Mouse (Mus musculus) heart, postnatal 14 days (tissue): ENCODE data around the gene Znhit6. TPM values are rescaled to one million over a fixed set of nuclear protein-coding genes. Genes with fewer than 3 reads are reported as not detected.

ENCODE experiments used
- DNase-seq, 2 experiments: peaks; one replicate each; pipeline ENCODE4 v3.0.0; 2021 to 2022
- intact Hi-C: fragments of 180-260 bp; cut with DNase I; formaldehyde crosslinking; loops from one replicate; pipeline ENCODE4 v1.15.1; 2025
- total RNA-seq, 2 experiments: library from RNA; stranded (reverse); gene quantifications; 2 replicates each; pipeline ENCODE4 v1.2.3; 2021

Gene Znhit6
- total RNA-seq, 2 experiments from 2014 or later, result 8.4 to 9.8 TPM

DNA sequence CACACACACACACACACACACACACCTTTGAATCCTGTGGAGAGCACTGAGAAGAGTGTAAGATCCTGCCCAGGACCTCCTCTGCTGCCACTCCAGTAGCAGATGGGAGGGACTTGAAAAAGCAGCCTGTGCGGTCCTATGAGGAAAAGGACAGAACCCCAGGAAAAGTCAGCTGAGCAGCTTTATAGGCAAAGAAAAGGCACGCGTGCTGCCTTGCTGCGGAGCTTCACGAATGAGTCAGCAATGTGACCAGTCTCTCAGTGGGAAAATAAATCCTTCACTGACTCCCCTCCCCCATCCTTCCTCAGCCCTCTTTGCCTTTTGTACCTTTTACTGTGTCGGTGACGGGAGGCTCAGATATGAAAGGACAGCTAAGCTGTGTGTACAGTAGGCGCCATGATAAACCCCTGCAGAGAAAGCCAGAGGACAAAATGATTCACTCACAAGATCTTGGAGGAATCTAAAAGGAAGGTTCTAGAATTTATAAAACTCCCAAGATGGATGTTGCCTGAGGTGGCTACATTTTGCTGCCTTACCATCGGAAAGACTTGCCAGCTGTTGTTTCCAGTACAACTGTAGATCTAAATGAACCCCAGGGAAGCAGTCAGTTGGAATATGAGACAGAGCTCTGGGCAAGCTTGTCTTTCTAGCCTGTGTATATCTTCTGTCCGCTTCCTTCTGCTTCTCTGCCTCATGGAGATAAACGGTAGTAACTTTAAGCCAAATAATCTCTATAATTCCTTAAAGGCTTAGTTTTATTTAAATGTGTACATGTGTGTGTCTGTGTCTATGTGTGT lies 26.6 kb downstream of the Znhit6 start:
- intact Hi-C loops, result no loop called here
- no peak for DNase-seq

DNA sequence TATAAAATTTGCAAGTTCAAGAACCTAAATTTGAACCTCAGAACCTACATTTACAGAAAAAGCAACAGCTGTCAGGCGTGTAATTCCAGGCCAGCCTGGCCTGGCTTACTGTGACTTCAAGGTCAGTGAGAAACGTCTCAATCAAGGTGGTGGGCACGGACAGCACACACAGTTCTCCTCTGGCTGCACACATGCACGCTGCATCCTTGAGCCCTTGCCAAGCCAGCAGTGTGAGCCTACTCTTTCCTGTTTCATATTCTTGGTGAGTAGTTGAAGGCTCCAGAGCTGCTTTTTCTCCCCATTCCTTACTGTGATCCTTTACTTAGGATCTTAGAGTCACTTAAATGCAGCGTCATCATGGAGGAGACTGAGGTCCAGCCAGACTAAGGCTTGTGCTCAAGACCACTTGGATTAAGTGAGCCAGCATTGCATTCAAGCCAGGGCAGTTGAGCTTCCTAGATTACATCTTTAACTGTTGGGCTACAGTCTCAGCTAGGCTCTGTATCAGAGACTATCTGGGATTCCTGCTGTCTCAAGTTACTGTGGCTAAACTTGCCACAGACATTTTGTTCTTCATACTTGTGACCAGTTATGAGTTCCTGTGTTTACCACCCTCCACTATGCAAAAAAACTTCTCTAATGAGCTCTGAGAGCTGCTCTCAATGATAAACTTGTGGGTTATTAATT lies 29.6 kb downstream of the Znhit6 start:
- DNase-seq, result no peak
- intact Hi-C loops, result no loop called here

DNA sequence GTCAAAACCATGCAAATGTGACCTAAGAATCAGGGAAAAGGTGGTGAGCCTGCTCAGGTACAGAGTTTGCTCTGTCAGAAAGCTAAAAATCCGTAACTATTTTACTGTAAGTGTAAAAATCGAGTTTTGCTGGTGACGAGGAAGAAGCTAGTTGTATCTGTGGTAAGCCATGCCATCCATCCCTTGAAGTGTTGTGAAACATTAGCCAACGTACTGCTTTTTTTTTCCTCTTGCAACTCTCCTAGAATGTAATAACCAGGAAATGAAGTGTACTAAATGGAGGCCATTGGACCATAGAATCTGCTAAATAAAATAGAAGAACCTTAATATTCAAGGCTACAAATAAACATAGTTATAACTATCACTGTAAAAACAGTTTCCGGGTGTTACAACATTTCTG lies 32.3 kb downstream of the Znhit6 start:
- intact Hi-C loops, result no loop called here
- DNase-seq, result no peak

DNA sequence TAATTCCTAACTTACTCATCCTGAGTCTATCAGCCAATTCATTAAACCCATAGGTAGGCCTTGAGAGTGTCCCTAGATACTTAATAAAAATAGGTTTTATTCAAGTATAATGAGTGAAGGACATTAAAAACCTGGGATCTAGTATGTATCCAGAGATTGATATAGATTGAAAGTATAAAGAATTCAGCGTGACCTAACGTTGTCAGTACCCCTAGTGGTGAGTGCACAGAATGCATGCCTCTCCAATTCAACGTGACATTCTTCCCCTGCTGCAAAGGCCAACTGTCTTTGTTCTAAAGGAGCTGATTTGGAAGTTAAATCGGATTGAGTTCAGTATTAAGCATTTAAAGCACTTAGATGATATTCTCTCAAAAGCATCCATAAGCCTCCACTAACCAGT lies 36.7 kb downstream of the Znhit6 start:
- intact Hi-C loops, result no loop called here
- DNase-seq, result no peak

DNA sequence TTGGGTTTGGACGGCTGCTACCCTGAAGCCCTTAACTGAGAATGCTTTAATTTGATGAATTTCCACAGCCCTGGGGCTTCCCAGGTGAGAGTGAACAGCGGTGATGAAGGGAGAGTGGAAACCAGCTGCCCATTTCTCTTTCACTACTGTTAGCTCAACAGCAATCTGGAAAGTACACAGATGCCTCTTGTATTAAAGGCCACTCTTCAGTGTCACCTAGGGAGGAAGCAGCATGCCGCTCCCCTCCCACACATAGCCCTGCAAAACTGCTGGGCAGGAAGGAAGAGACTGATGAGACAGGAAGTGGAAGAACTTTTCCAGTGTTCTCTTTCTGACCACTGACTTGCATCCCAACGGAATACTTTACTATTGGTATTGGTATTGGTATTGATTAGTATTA lies 37.2 kb downstream of the Znhit6 start:
- intact Hi-C loops, result no loop called here
- DNase-seq, result no peak

DNA sequence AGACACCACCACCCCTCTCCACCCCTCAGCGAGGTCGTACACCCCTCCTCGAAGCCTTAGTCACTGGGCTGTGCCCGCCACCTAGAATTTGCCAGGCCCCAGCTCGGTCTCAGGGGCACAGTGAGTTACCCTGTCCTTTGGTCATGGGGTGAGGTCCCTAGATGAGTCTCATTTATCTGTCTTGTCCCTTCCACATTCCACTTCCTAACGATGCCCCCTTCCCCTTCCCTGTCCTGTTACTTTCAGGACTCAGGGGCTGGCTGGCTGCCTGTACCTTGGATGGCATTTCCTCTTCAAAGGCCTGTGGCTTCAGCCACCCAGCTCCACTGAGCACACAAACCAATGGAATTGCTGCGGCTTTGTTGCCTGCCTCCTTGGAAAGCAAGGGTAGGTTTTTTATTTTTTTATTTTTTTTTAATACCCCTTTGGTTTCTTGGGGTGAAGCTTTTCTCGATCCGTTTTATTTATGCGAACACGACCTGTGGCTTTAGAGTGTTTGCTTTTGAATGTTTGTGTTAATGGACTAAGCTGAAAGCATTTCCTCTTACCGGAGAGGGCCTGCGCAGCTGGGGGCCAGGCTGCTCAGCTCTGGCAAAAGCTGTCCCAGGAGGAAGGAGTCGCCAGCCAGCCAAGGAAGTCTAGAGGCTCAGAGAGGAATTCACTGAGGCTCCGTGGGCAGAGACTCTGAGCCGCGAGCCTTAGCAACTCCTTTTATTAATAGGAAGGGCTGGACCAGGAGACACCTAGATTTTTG lies 38.5 kb downstream of the Znhit6 start:
- intact Hi-C loops, result no loop called here
- peak; percentile 28 to 34 for DNase-seq

DNA sequence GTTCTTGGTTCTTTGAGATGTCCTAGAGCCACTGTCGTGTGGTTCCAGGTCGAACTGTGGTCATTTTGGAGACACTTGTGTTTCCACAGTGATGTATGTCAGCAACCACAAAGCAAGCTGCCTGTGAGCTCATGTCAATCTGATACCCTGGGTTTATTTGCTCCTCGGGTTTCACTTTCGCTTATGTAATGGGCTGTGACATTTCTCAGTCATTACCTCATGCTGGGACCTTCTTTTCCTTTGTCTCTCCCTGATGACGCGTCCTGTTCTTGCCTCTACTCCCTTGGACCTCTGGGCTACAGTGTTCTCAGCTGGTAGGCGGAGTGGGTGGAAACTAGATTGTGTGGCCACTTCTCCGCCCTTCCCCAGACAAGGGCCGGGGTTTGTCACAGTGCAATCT lies 42.3 kb downstream of the Znhit6 start:
- intact Hi-C loops, result no loop called here
- DNase-seq, result no peak

DNA sequence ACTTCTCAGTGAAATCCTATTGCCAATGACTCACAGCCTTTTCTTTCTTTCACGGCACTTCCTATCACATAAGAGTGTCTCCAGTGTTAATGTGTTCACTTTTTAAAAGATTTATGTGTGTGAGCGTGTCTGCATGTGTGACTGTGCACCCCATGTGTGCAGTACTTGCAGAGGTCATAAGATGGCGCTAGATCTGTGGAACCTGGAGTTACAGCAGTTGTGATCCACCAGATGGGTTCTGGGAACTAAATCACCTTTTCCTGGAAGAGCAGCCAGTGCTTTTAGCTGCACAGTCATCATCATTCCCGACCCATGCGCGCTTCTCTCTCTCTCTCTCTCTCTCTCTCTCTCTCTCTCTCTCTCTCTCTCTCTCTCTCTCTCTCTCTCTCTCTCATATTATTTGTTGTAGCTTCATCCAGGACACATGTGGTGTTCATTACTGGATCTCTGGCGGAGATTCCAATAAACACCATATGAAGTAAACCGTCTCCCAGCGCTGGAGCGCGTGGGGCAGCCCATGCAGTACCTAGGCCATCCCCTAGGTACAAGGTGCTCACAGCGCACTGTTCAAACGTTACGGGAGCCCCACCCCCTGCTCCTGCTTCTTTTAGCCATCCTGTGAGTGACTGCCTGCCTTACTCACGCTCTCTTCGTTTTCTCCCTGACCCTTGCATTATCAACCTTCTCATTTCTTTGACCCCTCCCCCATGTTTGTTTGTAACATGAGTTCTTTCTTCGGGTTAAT lies 43.8 kb downstream of the Znhit6 start:
- intact Hi-C loops, result no loop called here
- DNase-seq, result no peak

DNA sequence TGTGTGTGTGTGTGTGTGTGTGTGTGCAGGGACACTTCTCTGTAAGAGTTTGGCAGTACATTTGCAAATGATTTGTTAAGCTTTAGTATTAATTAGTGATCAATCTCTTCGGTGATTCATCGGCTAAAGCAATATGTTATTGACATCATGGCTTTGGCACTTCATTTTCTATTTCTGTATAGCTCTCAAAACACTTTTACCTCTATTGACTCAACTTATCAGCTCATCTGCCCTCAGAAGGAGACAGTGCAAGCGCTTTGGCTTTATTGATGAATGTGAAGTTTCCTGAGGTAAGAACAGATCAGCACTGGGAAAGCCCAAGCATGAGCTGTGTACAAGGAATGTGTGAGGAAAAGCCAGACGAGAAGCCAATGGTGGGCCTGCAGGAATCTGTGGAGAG lies 45.2 kb downstream of the Znhit6 start:
- intact Hi-C loops, result no loop called here
- no peak for DNase-seq

DNA sequence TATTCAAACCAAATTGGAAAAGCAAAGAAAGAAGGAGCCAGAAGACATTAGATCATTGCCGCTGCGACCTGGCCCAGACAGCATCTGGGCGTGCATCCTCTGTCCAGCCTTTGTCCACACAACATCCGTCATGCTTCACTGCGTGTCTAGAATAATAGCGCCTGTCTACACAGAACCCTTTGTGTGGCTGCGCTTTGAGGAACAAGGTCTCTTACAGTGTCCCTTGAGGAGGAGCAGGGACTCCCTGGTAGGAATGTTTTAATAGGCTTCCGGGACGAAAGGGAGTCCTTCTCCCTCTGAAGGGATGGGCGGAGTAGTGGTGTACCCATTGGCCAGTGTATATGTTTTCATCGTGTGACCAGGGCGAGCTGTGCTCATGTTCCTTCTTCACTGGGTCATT lies 47.0 kb downstream of the Znhit6 start:
- intact Hi-C loops, result no loop called here
- no peak for DNase-seq

DNA sequence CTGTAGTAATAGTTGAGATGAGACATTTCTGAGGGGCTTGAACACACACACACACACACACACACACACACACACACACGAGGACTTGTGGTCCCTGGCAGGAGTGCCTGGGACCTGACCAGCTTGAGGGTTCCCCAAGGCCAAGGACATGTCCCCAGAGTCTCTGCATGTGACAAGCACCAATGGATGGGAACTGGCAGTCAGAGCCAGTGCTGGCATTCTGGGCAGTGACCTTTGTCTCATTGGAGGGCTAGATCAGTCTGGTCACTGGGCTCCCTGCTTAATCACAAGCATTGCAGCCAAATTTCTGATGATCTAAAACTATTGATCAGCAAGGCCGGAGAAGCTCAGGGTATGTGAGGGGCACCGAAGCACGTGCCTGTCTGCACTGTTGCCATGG lies 48.8 kb downstream of the Znhit6 start:
- peak in 1 of 2 experiments; percentile 55 for DNase-seq
- intact Hi-C loops, result no loop called here

DNA sequence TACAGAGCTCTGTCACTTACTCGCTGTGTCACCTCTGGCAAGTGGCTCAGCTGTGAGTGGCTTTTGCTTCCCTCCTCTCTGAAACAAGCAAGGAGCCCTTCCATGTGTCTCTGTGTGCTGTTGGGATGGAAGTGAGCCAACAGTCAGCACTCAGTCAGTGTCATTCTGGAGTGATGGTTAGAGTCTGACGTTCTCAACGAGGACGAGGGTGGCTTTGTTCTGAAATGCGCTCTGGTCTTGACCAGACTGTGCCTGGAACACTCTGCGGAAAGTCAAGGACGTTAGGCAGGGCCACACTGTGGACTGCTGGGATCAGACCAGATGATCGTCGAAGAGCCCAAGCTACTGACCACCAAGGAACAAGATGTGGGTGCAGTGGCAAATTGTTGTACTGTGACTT lies 49.5 kb downstream of the Znhit6 start:
- no peak for DNase-seq
- intact Hi-C loops, result no loop called here

DNA sequence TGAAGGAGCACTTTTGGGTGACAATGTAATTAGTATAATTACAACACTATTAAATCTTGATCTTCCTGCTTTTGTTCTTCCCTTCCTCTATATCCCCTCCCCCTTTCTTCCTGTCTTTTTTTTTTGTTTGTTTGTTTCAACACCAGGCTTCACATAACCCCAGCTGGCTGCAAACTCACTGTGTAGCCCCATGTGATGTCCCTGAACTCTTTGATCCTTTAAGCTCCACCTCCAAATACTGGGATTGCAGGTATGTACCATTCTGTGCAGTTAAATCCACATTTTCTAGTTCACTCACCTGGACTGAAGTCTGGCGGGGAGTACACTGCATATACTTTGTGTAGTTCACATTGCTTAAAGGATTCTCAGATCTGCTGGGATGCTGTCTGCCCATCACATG lies 50.1 kb downstream of the Znhit6 start:
- no peak for DNase-seq
- intact Hi-C loops, result no loop called here

DNA sequence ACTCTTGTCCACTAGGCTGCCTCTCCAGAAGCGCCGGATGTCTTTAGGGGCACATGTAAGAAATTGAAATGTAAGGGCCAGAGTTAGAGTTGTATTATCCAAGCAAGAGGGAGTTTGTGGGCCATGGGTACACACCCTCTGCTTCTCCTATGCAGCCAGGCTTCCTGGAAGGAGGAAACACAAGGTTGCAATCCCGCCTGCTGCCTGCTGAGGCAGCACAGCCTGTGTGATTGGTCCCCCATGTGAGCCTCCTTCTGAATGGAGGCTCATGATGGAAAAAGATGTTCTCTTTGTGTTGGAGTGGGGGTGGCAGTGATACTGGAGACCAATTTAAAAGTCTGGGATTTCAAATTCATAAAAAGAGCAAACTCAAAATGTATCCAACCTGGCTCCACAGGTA lies 51.8 kb downstream of the Znhit6 start:
- intact Hi-C loops, result no loop called here
- peak; percentile 40 to 53 for DNase-seq

DNA sequence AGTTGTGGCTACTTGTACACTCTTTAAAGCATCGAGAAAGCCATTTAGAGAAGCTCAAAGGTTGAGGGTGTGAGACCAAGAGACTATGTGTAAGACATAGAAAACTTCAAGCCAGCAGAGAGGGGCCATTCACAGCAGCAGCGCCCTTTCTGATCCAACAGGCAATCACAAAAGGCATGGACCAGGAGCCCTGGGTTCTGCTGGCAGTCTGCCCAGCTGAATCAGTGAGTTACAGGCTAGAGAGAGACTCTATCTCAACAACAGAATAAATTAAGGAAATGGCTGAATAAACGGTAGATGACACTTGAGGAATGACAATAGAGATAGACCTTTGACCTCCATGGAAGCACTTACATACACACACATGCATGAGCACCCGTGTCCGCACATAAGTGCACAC lies 52.6 kb downstream of the Znhit6 start:
- intact Hi-C loops, result no loop called here
- no peak for DNase-seq

DNA sequence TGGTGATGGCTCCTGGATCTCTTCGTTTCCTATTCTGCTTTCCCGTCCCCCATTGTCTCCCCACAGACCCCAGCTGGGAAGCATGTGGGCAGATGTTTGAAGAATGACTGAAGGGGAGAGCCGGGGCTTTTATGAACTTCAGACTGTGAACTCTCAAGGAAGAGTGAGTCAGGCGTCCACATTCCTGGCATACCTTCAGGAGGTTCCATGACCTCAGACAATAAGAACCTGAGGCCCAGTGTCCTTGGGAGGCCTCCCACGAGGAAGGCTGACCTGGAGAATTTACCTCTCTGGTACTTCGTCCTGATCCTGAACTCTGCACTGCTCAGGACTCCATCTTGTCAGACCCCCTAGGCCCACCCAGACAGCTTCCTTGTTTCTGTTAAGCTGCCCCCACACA lies 56.9 kb downstream of the Znhit6 start:
- intact Hi-C loops, result loop anchor here (5.0 kb wide), 1 partner anchor 94 kb away; no protein-coding TSS in a partner anchor
- DNase-seq, result no peak

DNA sequence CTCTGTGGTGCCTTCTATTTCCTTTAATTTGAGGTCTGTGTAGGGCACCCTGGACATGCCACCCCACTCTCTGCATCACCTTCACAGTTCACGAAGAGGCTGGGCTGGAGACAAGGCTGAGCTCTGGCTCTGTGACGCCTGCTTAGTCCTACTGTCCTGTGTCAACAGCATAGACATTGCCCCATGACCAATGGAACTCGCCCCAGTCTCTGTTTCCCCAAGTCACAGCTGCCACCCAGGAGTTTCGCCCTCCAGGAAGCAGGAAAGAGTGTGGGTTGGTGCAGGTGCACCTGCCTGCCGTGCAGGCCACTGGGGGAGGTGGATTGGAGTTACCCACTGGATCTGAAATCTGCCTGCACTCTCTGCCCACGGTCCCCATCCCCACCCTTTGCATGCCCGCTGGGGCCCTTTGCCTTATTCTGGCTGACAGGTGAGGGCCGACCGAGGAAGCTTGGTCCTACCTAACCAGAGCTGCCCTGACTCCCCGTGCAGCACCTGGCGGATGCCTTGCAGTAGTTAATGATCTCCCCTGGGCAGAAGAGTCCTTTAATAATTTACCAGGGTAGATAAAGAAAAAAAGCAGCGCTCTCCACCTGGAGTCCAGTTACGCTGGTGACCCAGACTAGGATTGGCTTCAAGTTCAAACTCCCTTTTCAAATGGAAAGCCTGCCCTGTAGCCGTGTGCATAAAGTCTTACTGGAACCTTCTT lies 58.2 kb downstream of the Znhit6 start:
- DNase-seq, result no peak
- intact Hi-C loops, result loop anchor here (5.0 kb wide), 1 partner anchor 93 kb away; no protein-coding TSS in a partner anchor

DNA sequence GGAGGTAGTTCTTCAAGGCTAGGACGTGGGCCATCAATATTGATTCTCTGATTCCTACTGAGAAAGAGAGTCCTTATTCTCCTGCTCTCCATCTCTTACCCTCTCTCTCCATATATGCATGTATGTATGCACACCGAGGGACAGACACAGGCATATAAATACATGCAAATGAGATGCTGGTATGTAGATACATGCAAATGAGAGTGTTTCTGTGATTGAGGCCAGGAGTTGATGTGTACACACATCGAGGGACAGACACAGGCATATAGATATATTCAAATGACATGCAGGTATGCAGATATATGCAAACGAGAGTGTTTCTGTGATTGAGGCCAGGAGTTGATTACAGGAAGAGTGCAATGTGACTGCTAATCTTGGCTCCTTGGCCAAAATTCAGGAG lies 64.2 kb downstream of the Znhit6 start:
- DNase-seq, result no peak
- intact Hi-C loops, result no loop called here

DNA sequence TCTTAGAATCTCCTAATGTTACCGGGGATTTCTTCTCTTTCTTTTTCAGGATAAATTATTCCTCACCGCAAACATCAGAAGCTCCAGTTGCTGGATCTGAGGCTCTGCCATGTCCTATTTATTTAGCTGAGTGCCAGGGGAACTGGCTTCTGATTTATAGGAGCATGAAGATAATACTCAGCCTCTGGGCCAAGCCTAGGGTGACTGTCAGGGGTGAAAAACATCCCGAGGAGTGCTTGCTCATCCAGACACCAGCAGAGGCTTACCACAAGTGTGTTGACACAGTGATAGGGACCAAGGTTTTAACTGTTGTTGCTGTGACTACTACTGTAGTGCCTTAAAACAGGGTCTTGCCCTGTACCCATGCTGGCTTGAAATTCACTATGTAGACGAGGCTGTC lies 64.6 kb downstream of the Znhit6 start:
- intact Hi-C loops, result no loop called here
- no peak for DNase-seq

DNA sequence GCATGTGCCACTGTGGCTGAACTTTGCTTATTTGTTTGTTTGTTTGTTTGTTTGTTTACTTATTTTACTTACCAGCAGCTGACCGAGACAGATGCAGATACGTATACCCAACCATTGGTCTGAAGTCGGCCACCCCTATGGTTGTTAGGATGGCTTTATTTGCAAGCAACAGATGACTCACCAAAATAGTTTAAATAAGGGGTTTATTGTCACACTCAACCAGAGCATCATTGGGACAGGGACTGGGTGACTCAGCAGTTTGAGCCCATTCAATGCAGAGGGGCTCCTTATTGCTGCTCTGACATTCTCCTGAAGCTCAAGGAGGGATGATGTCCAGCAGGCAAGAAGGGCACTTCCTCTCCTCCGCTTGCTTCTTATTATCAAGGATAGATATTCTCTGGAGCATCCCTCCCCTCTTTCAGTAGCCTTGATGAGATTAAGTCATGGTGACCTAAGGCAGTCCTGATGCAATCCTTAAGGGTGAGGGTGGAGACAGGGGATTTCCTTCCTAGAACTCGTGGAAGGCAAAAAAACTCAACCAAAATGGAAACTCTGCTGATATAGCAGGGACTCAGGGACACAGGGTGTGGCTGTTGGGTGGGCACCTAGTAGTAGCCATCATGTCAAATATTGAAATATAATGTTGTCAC lies 65.2 kb downstream of the Znhit6 start:
- intact Hi-C loops, result no loop called here
- DNase-seq, result no peak
